Mouse (Mus musculus): ENCODE measurements around the gene Arhgap4. TPM values are rescaled to one million over a fixed set of nuclear protein-coding genes. Genes with fewer than 3 reads are reported as not detected.
A peak's percentile ranks its signal among the peaks of the same experiment; 100 is the strongest.

Arhgap4 gene
- polyA plus RNA-seq, 1 experiment from 2014 or later, result 5.2 TPM

GRCm38 (mm10) chrX:73891551-73892152, 30.0 kb downstream of the Arhgap4 start, which contains the start of gene Avpr2:
Avpr2 (plus strand) TSS chrX:73892102.
- TF ChIP-seq EP300 (IDR thresholded peaks at IDR 0.05; ENCODE audit: low read depth) (no peak), CTCF (IDR thresholded peaks at IDR 0.05; ENCODE audit: low read depth) (no peak)
- H3K4me1 ChIP-seq (ENCODE audit: insufficient read depth), result no peaks in the 10 kb centered on the region
- DNase-seq (no peak), ATAC-seq (no peak)
- no peak within 1 kb of the TSS for H3K4me3 ChIP-seq (ENCODE audit: low read depth, low read length)
- no peak within 1 kb of the TSS for H3K27ac ChIP-seq (ENCODE audit: low read depth)
- no peaks in the 10 kb centered on the region for H3K9me3 ChIP-seq (ENCODE audit: low read length)
- no peaks in the 10 kb centered on the region for H3K36me3 ChIP-seq (replicated peaks; ENCODE audit: insufficient read depth, low read length)
- H3K4me2 ChIP-seq (ENCODE audit: low read depth, low read length), result no peak within 1 kb of the TSS
- no peaks in the 10 kb centered on the region for H3K27me3 ChIP-seq (ENCODE audit: insufficient read depth, low read length)
- 65% methylated on average over 6 of the region's 6 CpGs for WGBS (ENCODE audit: insufficient replicate concordance)
- no peak within 1 kb of the TSS for H3K9ac ChIP-seq (replicated peaks)

DNA sequence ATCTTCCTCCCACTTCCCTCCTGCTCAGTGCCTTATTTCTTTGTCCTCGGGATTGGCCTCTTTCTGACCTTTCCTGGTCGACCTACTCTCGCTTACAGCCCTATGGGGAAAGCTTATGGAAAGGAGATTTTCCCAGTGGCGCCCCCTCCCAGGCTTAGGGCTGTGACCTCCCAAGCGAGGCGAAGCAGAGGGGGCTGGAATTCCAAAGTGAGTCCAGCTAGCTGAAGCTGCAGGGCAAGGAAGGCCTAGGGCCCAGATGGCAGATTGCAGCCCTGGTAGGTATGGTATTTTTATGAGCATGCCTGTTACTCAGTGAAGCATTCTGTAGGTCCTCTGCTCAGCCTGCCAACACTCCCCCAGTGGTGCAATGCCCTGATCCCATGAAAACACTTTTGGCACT, 40.2 kb downstream of the Arhgap4 start:
- no peaks in the 10 kb centered on the region for H3K4me1 ChIP-seq (ENCODE audit: insufficient read depth)
- WGBS (ENCODE audit: insufficient replicate concordance), result 43% methylated on average over 6 of the region's 6 CpGs
- no peak overlapping the region for H3K4me2 ChIP-seq (ENCODE audit: low read depth, low read length)
- TF ChIP-seq CTCF (IDR thresholded peaks at IDR 0.05; ENCODE audit: low read depth) (no peak), EP300 (IDR thresholded peaks at IDR 0.05; ENCODE audit: low read depth) (no peak)
- H3K27me3 ChIP-seq (ENCODE audit: insufficient read depth, low read length), result peaks cover 24% of the 10 kb centered on the region
- no peak overlapping the region for H3K9ac ChIP-seq (replicated peaks)
- no peak for ATAC-seq
- H3K9me3 ChIP-seq (ENCODE audit: low read length), result no peaks in the 10 kb centered on the region
- no peaks in the 10 kb centered on the region for H3K36me3 ChIP-seq (replicated peaks; ENCODE audit: insufficient read depth, low read length)
- no peak for DNase-seq
- no peak overlapping the region for H3K27ac ChIP-seq (ENCODE audit: low read depth)
- no peak overlapping the region for H3K4me3 ChIP-seq (ENCODE audit: low read depth, low read length)

DNA sequence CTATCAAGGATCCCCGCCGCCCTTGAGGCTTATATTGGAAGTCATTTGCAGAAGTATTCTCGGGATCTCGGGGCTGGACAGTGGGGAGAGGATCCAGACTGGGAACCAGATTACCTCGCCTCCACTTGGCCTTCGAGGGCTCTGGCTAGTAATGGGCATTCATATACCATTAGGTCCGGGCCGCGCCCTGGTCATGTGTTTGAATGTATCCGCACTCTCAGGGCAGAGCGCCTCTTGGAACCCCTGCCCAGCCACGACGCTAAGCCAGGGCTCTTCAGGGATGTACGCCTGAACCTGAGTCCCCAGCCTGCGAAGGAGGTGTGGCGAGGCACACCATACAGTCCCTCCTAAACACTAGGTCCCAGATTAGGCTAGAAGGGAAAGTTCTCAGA, 40.6 kb downstream of the Arhgap4 start:
- DNase-seq (no peak), ATAC-seq (no peak)
- no peaks in the 10 kb centered on the region for H3K4me1 ChIP-seq (ENCODE audit: insufficient read depth)
- TF ChIP-seq EP300 (IDR thresholded peaks at IDR 0.05; ENCODE audit: low read depth) (no peak), CTCF (IDR thresholded peaks at IDR 0.05; ENCODE audit: low read depth) (no peak)
- peak overlapping the region; percentile 27 for H3K4me3 ChIP-seq (ENCODE audit: low read depth, low read length)
- H3K36me3 ChIP-seq (replicated peaks; ENCODE audit: insufficient read depth, low read length), result no peaks in the 10 kb centered on the region
- no peaks in the 10 kb centered on the region for H3K9me3 ChIP-seq (ENCODE audit: low read length)
- 30% methylated on average over 16 of the region's 16 CpGs for WGBS (ENCODE audit: insufficient replicate concordance)
- H3K27ac ChIP-seq (ENCODE audit: low read depth), result no peak overlapping the region
- H3K4me2 ChIP-seq (ENCODE audit: low read depth, low read length), result peak overlapping the region; percentile 59
- peaks cover 25% of the 10 kb centered on the region for H3K27me3 ChIP-seq (ENCODE audit: insufficient read depth, low read length)
- no peak overlapping the region for H3K9ac ChIP-seq (replicated peaks)

GRCm38 (mm10) chrX:73880194-73881035, 41.3 kb downstream of the Arhgap4 start:
- no peaks in the 10 kb centered on the region for H3K36me3 ChIP-seq (replicated peaks; ENCODE audit: insufficient read depth, low read length)
- peak overlapping the region; percentile 59 for H3K4me2 ChIP-seq (ENCODE audit: low read depth, low read length)
- DNase-seq, result peak; percentile 32
- H3K27me3 ChIP-seq (ENCODE audit: insufficient read depth, low read length), result peaks cover 25% of the 10 kb centered on the region
- H3K9me3 ChIP-seq (ENCODE audit: low read length), result no peaks in the 10 kb centered on the region
- H3K9ac ChIP-seq (replicated peaks), result no peak overlapping the region; the same call in 1 of the 2 replicates
- H3K4me3 ChIP-seq (ENCODE audit: low read depth, low read length), result peak overlapping the region; percentile 27
- H3K4me1 ChIP-seq (ENCODE audit: insufficient read depth), result no peaks in the 10 kb centered on the region
- TF ChIP-seq EP300 (IDR thresholded peaks at IDR 0.05; ENCODE audit: low read depth) (no peak), CTCF (IDR thresholded peaks at IDR 0.05; ENCODE audit: low read depth) (no peak)
- no peak overlapping the region for H3K27ac ChIP-seq (ENCODE audit: low read depth)
- no peak for ATAC-seq
- 11% methylated on average over 33 of the region's 48 CpGs for WGBS (ENCODE audit: insufficient replicate concordance)

GRCm38 (mm10) chrX:73877014-73877413, 44.7 kb downstream of the Arhgap4 start:
- no peaks in the 10 kb centered on the region for H3K9me3 ChIP-seq (ENCODE audit: low read length)
- no peak for ATAC-seq
- peaks cover 25% of the 10 kb centered on the region for H3K27me3 ChIP-seq (ENCODE audit: insufficient read depth, low read length)
- H3K4me3 ChIP-seq (ENCODE audit: low read depth, low read length), result no peak overlapping the region
- 63% methylated on average over 1 of the region's 1 CpGs for WGBS (ENCODE audit: insufficient replicate concordance)
- no peak for TF ChIP-seq EP300 (IDR thresholded peaks at IDR 0.05; ENCODE audit: low read depth)
- no peak for TF ChIP-seq CTCF (IDR thresholded peaks at IDR 0.05; ENCODE audit: low read depth)
- no peak overlapping the region for H3K27ac ChIP-seq (ENCODE audit: low read depth)
- H3K9ac ChIP-seq (replicated peaks), result no peak overlapping the region
- H3K4me2 ChIP-seq (ENCODE audit: low read depth, low read length), result no peak overlapping the region
- H3K4me1 ChIP-seq (ENCODE audit: insufficient read depth), result no peaks in the 10 kb centered on the region
- DNase-seq, result no peak
- no peaks in the 10 kb centered on the region for H3K36me3 ChIP-seq (replicated peaks; ENCODE audit: insufficient read depth, low read length)

DNA sequence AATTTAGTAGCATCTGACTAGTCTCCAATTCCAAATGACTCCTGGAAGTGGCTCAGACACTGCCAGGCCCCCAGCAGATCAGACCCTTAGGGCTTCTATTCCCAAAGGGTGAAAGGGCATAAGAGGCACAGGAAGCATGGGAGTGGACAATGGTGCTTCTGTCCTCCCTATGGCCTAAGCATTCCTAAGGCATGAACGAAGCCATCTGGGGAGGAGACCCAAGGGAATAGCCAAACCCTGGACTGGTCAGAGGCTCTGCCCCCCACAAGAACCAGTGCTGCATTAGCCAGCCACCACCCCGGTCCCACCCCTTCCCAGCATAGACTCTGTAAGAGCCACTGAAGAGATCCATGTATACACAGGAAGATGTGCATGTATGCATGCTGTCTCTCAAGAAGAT, 45.8 kb downstream of the Arhgap4 start:
- H3K4me1 ChIP-seq (ENCODE audit: insufficient read depth), result no peaks in the 10 kb centered on the region
- H3K4me3 ChIP-seq (ENCODE audit: low read depth, low read length), result no peak overlapping the region
- ATAC-seq, result no peak
- H3K4me2 ChIP-seq (ENCODE audit: low read depth, low read length), result no peak overlapping the region
- no peaks in the 10 kb centered on the region for H3K9me3 ChIP-seq (ENCODE audit: low read length)
- no peak overlapping the region for H3K9ac ChIP-seq (replicated peaks)
- H3K27me3 ChIP-seq (ENCODE audit: insufficient read depth, low read length), result peaks cover 20% of the 10 kb centered on the region
- no peak for DNase-seq
- no peaks in the 10 kb centered on the region for H3K36me3 ChIP-seq (replicated peaks; ENCODE audit: insufficient read depth, low read length)
- TF ChIP-seq EP300 (IDR thresholded peaks at IDR 0.05; ENCODE audit: low read depth), result no peak
- no peak for TF ChIP-seq CTCF (IDR thresholded peaks at IDR 0.05; ENCODE audit: low read depth)
- no peak overlapping the region for H3K27ac ChIP-seq (ENCODE audit: low read depth)
- 61% methylated on average over 2 of the region's 2 CpGs for WGBS (ENCODE audit: insufficient replicate concordance)

Data from liver, postnatal 0 days (tissue).